Mouse (Mus musculus) hindbrain, embryonic 12.5 days (tissue): Measurements from ENCODE around the gene Efna5. TPM values are rescaled to one million over a fixed set of nuclear protein-coding genes. Genes with fewer than 3 reads are reported as not detected.

Experiments
- ATAC-seq: fragments of 200-750 bp; cut with Nextera tagmentation; 2 replicates; pipeline ENCODE4 v1.8.0; 2017; ENCODE audit warnings: moderate TSS enrichment; ENCODE audit not compliant: low FRiP score
- H3K27ac ChIP-seq: fragments of 300-500 bp; sonication (generic); 2 replicates; pipeline ENCODE4 v1.5.1; 2016; ENCODE audit warnings: mild to moderate bottlenecking
- H3K27me3 ChIP-seq: fragments of 300-500 bp; sonication (generic); 2 replicates; pipeline ENCODE4 v1.6.1; 2016; ENCODE audit warnings: mild to moderate bottlenecking
- H3K36me3 ChIP-seq: fragments of 300-500 bp; sonication (generic); 2 replicates; pipeline ENCODE4 v1.6.1; 2016; ENCODE audit warnings: mild to moderate bottlenecking
- H3K4me1 ChIP-seq: fragments of 300-500 bp; sonication (generic); 2 replicates; pipeline ENCODE4 v1.6.1; 2016
- H3K4me2 ChIP-seq: fragments of 300-500 bp; sonication (generic); replicated peaks from 2 replicates; pipeline ENCODE4 v1.6.1; 2016; ENCODE audit warnings: mild to moderate bottlenecking
- H3K4me3 ChIP-seq: fragments of 300-500 bp; sonication (generic); 2 replicates; pipeline ENCODE4 v1.5.1; 2016; ENCODE audit warnings: mild to moderate bottlenecking
- H3K9ac ChIP-seq: fragments of 300-500 bp; sonication (generic); 2 replicates; pipeline ENCODE4 v1.6.1; 2016; ENCODE audit warnings: mild to moderate bottlenecking, moderate library complexity
- H3K9me3 ChIP-seq: fragments of 300-500 bp; sonication (generic); replicated peaks from 2 replicates; pipeline ENCODE4 v1.6.1; 2016; ENCODE audit warnings: mild to moderate bottlenecking
- WGBS: fragments of 180-500 bp; shearing (Covaris S2); methylation state at CpG from one replicate; pipeline ENCODE4 v1.1.7; 2016; 5-methylcytosine and 5-hydroxymethylcytosine counted together
- polyA plus RNA-seq: library from polyadenylated mRNA; unstranded; fragments of >200 nt; fragmentation: Nextera tagmentation; extraction: Ambion mirVana; gene quantifications from 2 replicates; pipeline ENCODE4 v1.2.1, GENCODE M21; 2016

Efna5 gene
- polyA plus RNA-seq, 1 experiment from 2014 or later, result 61.3 TPM

DNA sequence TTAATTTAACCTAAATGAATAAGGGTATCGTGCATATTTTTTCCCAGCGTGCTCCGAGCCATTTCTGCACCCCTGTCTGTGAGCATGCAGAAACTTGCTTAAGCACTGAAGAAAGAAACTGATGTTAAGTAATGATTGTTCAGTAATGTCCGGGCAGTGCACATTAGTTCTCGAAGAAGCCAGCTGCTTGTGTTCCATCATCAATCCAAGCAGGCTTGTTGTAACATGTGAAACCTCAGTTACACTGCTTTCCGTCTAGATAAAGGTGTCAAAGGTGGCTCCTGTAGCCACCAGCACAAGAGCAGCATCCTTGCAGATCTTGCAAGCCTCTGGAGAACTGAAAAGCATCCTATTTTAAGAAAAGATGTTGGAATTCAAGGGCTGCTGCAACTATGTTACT is 204.3 kb downstream of the Efna5 start:
- no peaks in the 10 kb centered on the region for H3K27me3 ChIP-seq
- no peak overlapping the region for H3K4me2 ChIP-seq
- no peaks in the 10 kb centered on the region for H3K36me3 ChIP-seq
- peaks cover 12% of the 10 kb centered on the region for H3K4me1 ChIP-seq
- no peak for ATAC-seq
- no peak overlapping the region for H3K4me3 ChIP-seq
- H3K27ac ChIP-seq, result no peak overlapping the region
- H3K9me3 ChIP-seq, result no peaks in the 10 kb centered on the region
- 84% methylated on average over 6 of the region's 6 CpGs for WGBS
- H3K9ac ChIP-seq, result no peak overlapping the region

GRCm38 (mm10) chr17:62676409-62676808 is 204.7 kb downstream of the Efna5 start:
- no peak overlapping the region for H3K9ac ChIP-seq
- 68% methylated on average over 6 of the region's 6 CpGs for WGBS
- H3K36me3 ChIP-seq, result no peaks in the 10 kb centered on the region
- no peaks in the 10 kb centered on the region for H3K27me3 ChIP-seq
- no peak for ATAC-seq
- no peak overlapping the region for H3K4me3 ChIP-seq
- no peak overlapping the region for H3K27ac ChIP-seq
- no peaks in the 10 kb centered on the region for H3K9me3 ChIP-seq
- H3K4me2 ChIP-seq, result no peak overlapping the region
- peaks cover 12% of the 10 kb centered on the region for H3K4me1 ChIP-seq

- WGBS, result 58% methylated on average over 5 of the region's 5 CpGs
- no peaks in the 10 kb centered on the region for H3K36me3 ChIP-seq
- no peaks in the 10 kb centered on the region for H3K9me3 ChIP-seq
- no peak overlapping the region for H3K9ac ChIP-seq
- no peak overlapping the region for H3K4me2 ChIP-seq
- peaks cover 12% of the 10 kb centered on the region for H3K4me1 ChIP-seq
- ATAC-seq, result no peak
- no peak overlapping the region for H3K27ac ChIP-seq
- H3K4me3 ChIP-seq, result no peak overlapping the region
- H3K27me3 ChIP-seq, result no peaks in the 10 kb centered on the region
These were observed 205.3 kb downstream of the Efna5 start for GRCm38 (mm10) chr17:62675811-62676255.

DNA sequence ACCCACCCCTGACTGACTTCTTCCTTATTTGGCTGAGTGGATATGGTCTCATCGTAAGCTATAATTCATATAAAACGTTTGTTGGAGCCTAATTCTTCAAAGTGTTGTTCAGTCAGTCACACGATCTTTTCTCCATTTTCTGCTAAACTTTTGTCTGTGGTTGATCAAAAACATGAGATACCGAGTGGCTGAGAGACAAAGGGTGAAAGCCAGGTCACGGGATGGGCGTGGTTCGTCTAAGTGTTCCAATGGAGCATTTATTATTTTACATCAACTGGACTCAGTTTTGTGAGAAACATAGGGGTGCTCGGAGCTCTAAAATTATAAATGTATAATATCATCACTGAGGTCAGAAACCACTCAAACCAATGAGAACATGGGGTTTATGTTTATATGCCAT is 209.0 kb downstream of the Efna5 start:
- H3K27me3 ChIP-seq, result no peaks in the 10 kb centered on the region
- no peak overlapping the region for H3K9ac ChIP-seq
- H3K4me3 ChIP-seq, result no peak overlapping the region
- H3K9me3 ChIP-seq, result no peaks in the 10 kb centered on the region
- WGBS, result 78% methylated on average over 8 of the region's 8 CpGs
- no peak overlapping the region for H3K4me2 ChIP-seq
- no peaks in the 10 kb centered on the region for H3K36me3 ChIP-seq
- H3K4me1 ChIP-seq, result peaks cover 4% of the 10 kb centered on the region; the same call in 1 of the 2 replicates
- ATAC-seq, result no peak
- no peak overlapping the region for H3K27ac ChIP-seq

- WGBS, result 78% methylated on average over 6 of the region's 6 CpGs
- H3K4me2 ChIP-seq, result no peak overlapping the region
- no peak overlapping the region for H3K27ac ChIP-seq
- H3K9ac ChIP-seq, result no peak overlapping the region
- no peaks in the 10 kb centered on the region for H3K27me3 ChIP-seq
- peaks cover 7% of the 10 kb centered on the region; the same call in 1 of the 2 replicates for H3K4me1 ChIP-seq
- no peaks in the 10 kb centered on the region for H3K9me3 ChIP-seq
- H3K4me3 ChIP-seq, result no peak overlapping the region
- no peaks in the 10 kb centered on the region for H3K36me3 ChIP-seq
- no peak for ATAC-seq
These were observed 214.4 kb downstream of the Efna5 start for GRCm38 (mm10) chr17:62666761-62667160.

DNA sequence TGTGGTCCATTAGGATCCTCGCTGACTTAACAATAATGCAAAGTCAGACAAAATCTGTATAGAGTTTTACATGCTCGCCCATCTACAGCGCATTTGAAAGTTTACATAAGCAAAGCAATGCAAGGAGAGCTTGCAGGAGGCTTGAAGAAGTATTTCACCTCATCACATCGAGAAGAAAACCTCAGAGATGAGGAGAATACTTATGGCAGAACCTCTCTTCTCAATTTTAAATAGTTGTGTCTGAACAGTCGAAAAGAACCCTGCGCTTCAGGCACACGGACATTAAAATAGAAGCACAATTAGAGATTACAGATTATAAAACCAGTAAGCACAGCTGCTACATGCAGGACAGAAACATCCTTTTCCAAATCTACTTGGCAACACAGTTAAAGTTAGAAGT is 215.3 kb downstream of the Efna5 start:
- WGBS, result 81% methylated on average over 7 of the region's 7 CpGs

DNA sequence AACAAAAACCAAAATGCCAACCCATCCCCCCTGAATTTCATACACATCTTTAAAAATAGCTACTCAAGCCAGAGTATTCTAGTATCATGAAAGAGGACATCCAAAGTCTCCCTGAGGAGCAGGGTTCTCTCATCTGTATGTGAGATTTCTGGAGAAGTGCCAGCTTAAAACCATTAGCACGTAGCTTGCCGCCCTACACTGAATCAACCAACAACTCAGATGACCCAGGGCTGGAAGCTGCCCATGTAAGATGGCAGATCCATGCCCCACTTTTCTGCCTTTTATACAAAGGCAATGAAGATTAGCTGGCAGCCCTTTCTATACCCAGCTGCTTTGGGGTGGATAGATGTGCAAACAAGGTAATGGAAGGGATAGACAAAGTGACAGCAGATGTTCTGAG is 216.4 kb downstream of the Efna5 start:
- H3K9ac ChIP-seq, result no peak overlapping the region
- H3K4me1 ChIP-seq, result peaks cover 13% of the 10 kb centered on the region
- H3K36me3 ChIP-seq, result no peaks in the 10 kb centered on the region
- no peaks in the 10 kb centered on the region for H3K27me3 ChIP-seq
- H3K9me3 ChIP-seq, result no peaks in the 10 kb centered on the region
- H3K4me3 ChIP-seq, result no peak overlapping the region
- ATAC-seq, result no peak
- no peak overlapping the region for H3K4me2 ChIP-seq
- whole genome bisulfite sequencing, result 66% methylated on average over 2 of the region's 2 CpGs
- no peak overlapping the region for H3K27ac ChIP-seq

More for the DNA sequence above, 215.3 kb downstream of the Efna5 start:
- peaks cover 7% of the 10 kb centered on the region; the same call in 1 of the 2 replicates for H3K4me1 ChIP-seq
- H3K27ac ChIP-seq, result no peak overlapping the region
- H3K4me3 ChIP-seq, result no peak overlapping the region
- H3K9me3 ChIP-seq, result no peaks in the 10 kb centered on the region
- H3K9ac ChIP-seq, result no peak overlapping the region
- no peak for ATAC-seq
- H3K27me3 ChIP-seq, result no peaks in the 10 kb centered on the region
- no peak overlapping the region for H3K4me2 ChIP-seq
- no peaks in the 10 kb centered on the region for H3K36me3 ChIP-seq

- Histone ChIP-seq H3K4me1 (peaks cover 20% of the 10 kb centered on the region), H3K4me2 (no peak overlapping the region), H3K27me3 (no peaks in the 10 kb centered on the region), H3K9ac (no peak overlapping the region), H3K27ac (no peak overlapping the region), H3K9me3 (no peaks in the 10 kb centered on the region), H3K36me3 (no peaks in the 10 kb centered on the region), H3K4me3 (no peak overlapping the region)
- ATAC-seq, result no peak
- 68% methylated on average over 7 of the region's 7 CpGs for WGBS
These were observed 219.3 kb downstream of the Efna5 start for GRCm38 (mm10) chr17:62661801-62662200.

GRCm38 (mm10) chr17:62659501-62660175 is 221.5 kb downstream of the Efna5 start:
- Histone ChIP-seq H3K9ac (no peak overlapping the region), H3K4me3 (no peak overlapping the region), H3K4me2 (peak overlapping the region; percentile 30), H3K9me3 (no peaks in the 10 kb centered on the region), H3K27ac (no peak overlapping the region), H3K36me3 (no peaks in the 10 kb centered on the region), H3K27me3 (no peaks in the 10 kb centered on the region), H3K4me1 (peaks cover 23% of the 10 kb centered on the region)
- ATAC-seq, result peak; percentile 91
- WGBS, result 53% methylated on average over 14 of the region's 14 CpGs

GRCm38 (mm10) chr17:62657832-62658630 is 223.1 kb downstream of the Efna5 start:
- WGBS, result 53% methylated on average over 12 of the region's 12 CpGs
- no peak for ATAC-seq

DNA sequence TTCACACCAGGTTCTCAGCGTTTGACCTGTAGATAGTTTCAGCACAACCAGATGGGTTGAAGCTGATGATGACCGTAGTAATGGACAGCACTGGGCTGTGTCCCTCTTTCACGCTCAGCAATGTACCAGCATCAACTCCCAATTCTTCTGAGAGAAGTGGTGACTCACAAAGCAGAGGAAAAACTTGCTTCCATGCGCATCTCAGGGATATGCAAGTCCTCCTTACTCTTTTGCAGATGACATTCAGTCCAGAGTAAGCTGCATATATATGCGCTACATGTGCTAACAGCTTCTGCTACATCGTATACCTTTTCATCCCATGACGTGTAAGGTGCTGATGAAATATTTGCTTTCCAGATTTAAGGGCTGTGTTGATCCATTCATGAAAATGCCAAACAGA is 224.1 kb downstream of the Efna5 start:
- no peak for ATAC-seq
- no peak overlapping the region for H3K4me2 ChIP-seq
- H3K27ac ChIP-seq, result no peak overlapping the region
- WGBS, result 83% methylated on average over 7 of the region's 7 CpGs
- no peaks in the 10 kb centered on the region for H3K9me3 ChIP-seq
- H3K4me3 ChIP-seq, result no peak overlapping the region
- no peaks in the 10 kb centered on the region for H3K36me3 ChIP-seq
- no peak overlapping the region for H3K9ac ChIP-seq
- H3K27me3 ChIP-seq, result no peaks in the 10 kb centered on the region
- H3K4me1 ChIP-seq, result peaks cover 23% of the 10 kb centered on the region

More at GRCm38 (mm10) chr17:62657832-62658630, 223.1 kb downstream of the Efna5 start:
- H3K4me1 ChIP-seq, result peaks cover 23% of the 10 kb centered on the region
- no peak overlapping the region for H3K27ac ChIP-seq
- no peaks in the 10 kb centered on the region for H3K9me3 ChIP-seq
- H3K4me2 ChIP-seq, result no peak overlapping the region
- H3K4me3 ChIP-seq, result no peak overlapping the region
- H3K27me3 ChIP-seq, result no peaks in the 10 kb centered on the region
- H3K9ac ChIP-seq, result no peak overlapping the region
- no peaks in the 10 kb centered on the region for H3K36me3 ChIP-seq

DNA sequence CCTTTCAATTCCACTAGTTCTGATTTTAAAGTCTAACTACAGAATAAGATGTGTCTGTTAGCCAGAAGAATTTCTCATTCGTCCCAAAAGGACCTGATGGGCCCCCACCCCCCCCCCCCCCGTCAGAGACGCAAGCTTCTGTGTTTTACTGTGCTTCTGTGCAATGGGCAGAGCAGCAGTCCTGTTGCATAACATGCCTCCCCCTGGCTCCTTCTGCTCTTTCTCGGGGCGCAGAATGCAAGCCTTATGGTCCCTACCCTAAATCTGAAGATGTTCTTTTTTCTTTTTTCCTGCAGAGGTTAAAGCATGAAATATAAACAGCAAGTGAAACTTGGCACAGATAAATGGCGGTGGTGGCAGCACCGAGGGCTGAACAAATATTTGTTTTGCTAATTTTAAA is 224.5 kb downstream of the Efna5 start:
- Histone ChIP-seq H3K4me1 (peaks cover 23% of the 10 kb centered on the region), H3K36me3 (no peaks in the 10 kb centered on the region), H3K9me3 (no peaks in the 10 kb centered on the region), H3K4me3 (no peak overlapping the region), H3K4me2 (no peak overlapping the region), H3K27ac (no peak overlapping the region), H3K9ac (no peak overlapping the region), H3K27me3 (no peaks in the 10 kb centered on the region)
- WGBS, result 66% methylated on average over 7 of the region's 7 CpGs
- no peak for ATAC-seq
